Mouse (Mus musculus): ENCODE results near the gene Slitrk4. TPM values are rescaled to one million over a fixed set of nuclear protein-coding genes. Genes with fewer than 3 reads are reported as not detected.
A peak's percentile ranks its signal among the peaks of the same experiment; 100 is the strongest.

The Slitrk4 gene
- polyA plus RNA-seq (2014; fragmentation: Nextera tagmentation; extraction: Ambion mirVana): 0.44 and 1.0 TPM in 2 replicates

DNA sequence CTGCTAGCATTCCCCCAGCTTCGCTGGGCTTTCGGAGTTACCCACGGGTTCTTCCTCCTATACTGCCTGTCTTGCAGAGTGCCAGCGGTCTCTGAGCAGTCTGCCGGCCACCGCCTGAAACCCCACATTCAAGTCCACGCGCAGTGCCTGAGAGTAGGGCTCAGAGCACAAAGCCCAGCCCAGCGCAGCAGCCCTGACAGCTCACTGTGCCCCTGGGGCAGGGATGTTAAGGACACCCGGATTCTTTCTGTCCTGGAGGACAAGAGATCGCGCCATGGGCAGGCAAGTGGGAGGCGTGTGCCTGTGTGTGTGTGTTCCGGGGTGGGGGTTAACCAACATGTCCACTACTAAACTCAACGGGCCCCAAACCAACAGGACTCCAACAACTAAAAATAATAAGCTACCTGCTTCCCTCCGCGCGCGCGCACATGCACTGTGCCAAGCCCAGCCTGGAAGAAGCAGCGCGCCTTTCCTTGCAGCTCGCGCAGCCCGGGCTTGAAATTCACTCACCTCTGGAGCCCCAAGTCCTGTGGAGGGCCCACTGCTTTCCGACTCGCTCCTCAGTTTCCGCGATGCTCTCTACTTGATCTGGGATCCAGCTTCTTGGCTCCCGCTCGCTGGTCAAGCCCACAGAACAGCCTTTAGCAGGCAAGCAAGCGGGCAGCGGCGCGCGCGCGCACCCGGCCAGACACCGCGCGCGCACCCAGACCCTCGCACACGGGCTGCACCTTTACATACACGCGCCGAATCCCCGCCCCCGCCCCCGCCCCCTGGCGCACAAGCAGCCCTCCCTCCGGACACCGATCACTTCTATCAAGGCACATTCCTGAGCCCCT lies at the start of gene Slitrk4:
Gene Slitrk4, minus strand, starts transcription at position 707 of the 836 bp plus-strand sequence.
- peak; percentile 32 for DNase-seq (ENCODE audit: low spot score)
- Histone ChIP-seq H3K36me3 (ENCODE audit: control insufficient read depth, insufficient read depth, low read length) (no peaks in the 10 kb centered on the region), H3K9me3 (ENCODE audit: control insufficient read depth, low read length) (no peaks in the 10 kb centered on the region), H3K4me3 (ENCODE audit: low read depth, low read length) (peak within 1 kb of the TSS; percentile 40), H3K4me2 (peak within 1 kb of the TSS; percentile 59), H3K9ac (ENCODE audit: low read depth, low read length) (no peak within 1 kb of the TSS), H3K4me1 (replicated peaks; ENCODE audit: control insufficient read depth, insufficient read depth, low read length) (no peaks in the 10 kb centered on the region), H3K27ac (ENCODE audit: low read depth, low read length) (no peak within 1 kb of the TSS), H3K27me3 (replicated peaks; ENCODE audit: control insufficient read depth, insufficient read depth, low read length) (peaks cover 13% of the 10 kb centered on the region)
- WGBS: 7% methylated on average over 54 of the region's 54 CpGs
- ATAC-seq (replicated peaks; ENCODE audit: low FRiP score): no peak

- Histone ChIP-seq H3K4me2 (no peak overlapping the region), H3K36me3 (ENCODE audit: control insufficient read depth, insufficient read depth, low read length) (no peaks in the 10 kb centered on the region), H3K27me3 (replicated peaks; ENCODE audit: control insufficient read depth, insufficient read depth, low read length) (no peaks in the 10 kb centered on the region), H3K4me3 (ENCODE audit: low read depth, low read length) (no peak overlapping the region), H3K9ac (ENCODE audit: low read depth, low read length) (no peak overlapping the region), H3K9me3 (ENCODE audit: control insufficient read depth, low read length) (no peaks in the 10 kb centered on the region), H3K4me1 (replicated peaks; ENCODE audit: control insufficient read depth, insufficient read depth, low read length) (no peaks in the 10 kb centered on the region), H3K27ac (ENCODE audit: low read depth, low read length) (no peak overlapping the region)
- 76% methylated on average over 2 of the region's 2 CpGs for WGBS
- DNase-seq (ENCODE audit: low spot score) (no peak), ATAC-seq (replicated peaks; ENCODE audit: low FRiP score) (no peak)
Measured at GRCm38 (mm10) chrX:64319501-64319900, 42.7 kb upstream of the Slitrk4 start.

GRCm38 (mm10) chrX:64277991-64278301 lies 1.1 kb upstream of the Slitrk4 start:
- Histone ChIP-seq H3K4me2 (no peak overlapping the region), H3K27ac (ENCODE audit: low read depth, low read length) (no peak overlapping the region), H3K4me3 (ENCODE audit: low read depth, low read length) (no peak overlapping the region), H3K27me3 (replicated peaks; ENCODE audit: control insufficient read depth, insufficient read depth, low read length) (peaks cover 13% of the 10 kb centered on the region), H3K4me1 (replicated peaks; ENCODE audit: control insufficient read depth, insufficient read depth, low read length) (no peaks in the 10 kb centered on the region), H3K36me3 (ENCODE audit: control insufficient read depth, insufficient read depth, low read length) (no peaks in the 10 kb centered on the region), H3K9me3 (ENCODE audit: control insufficient read depth, low read length) (no peaks in the 10 kb centered on the region), H3K9ac (ENCODE audit: low read depth, low read length) (no peak overlapping the region)
- ATAC-seq (replicated peaks; ENCODE audit: low FRiP score): no peak
- 11% methylated on average over 6 of the region's 6 CpGs for WGBS
- no peak for DNase-seq (ENCODE audit: low spot score)

- 15% methylated on average over 13 of the region's 22 CpGs for WGBS
- DNase-seq (ENCODE audit: low spot score): no peak
- Histone ChIP-seq H3K27ac (ENCODE audit: low read depth, low read length) (no peak overlapping the region), H3K4me1 (replicated peaks; ENCODE audit: control insufficient read depth, insufficient read depth, low read length) (no peaks in the 10 kb centered on the region), H3K4me3 (ENCODE audit: low read depth, low read length) (peak overlapping the region; percentile 40; the same call in 1 of the 2 replicates), H3K4me2 (peak overlapping the region; percentile 59), H3K36me3 (ENCODE audit: control insufficient read depth, insufficient read depth, low read length) (no peaks in the 10 kb centered on the region), H3K9ac (ENCODE audit: low read depth, low read length) (no peak overlapping the region), H3K9me3 (ENCODE audit: control insufficient read depth, low read length) (no peaks in the 10 kb centered on the region), H3K27me3 (replicated peaks; ENCODE audit: control insufficient read depth, insufficient read depth, low read length) (peaks cover 13% of the 10 kb centered on the region)
- ATAC-seq (replicated peaks; ENCODE audit: low FRiP score): no peak
Measured at GRCm38 (mm10) chrX:64277126-64277990, 562 bp upstream of the Slitrk4 start.

GRCm38 (mm10) chrX:64275501-64276289 lies 1.1 kb downstream of the Slitrk4 start:
- peak overlapping the region; percentile 59 for H3K4me2 ChIP-seq
- H3K36me3 ChIP-seq (ENCODE audit: control insufficient read depth, insufficient read depth, low read length): no peaks in the 10 kb centered on the region
- peak overlapping the region; percentile 40 for H3K4me3 ChIP-seq (ENCODE audit: low read depth, low read length)
- WGBS: 3% methylated on average over 29 of the region's 41 CpGs
- H3K9me3 ChIP-seq (ENCODE audit: control insufficient read depth, low read length): no peaks in the 10 kb centered on the region
- no peaks in the 10 kb centered on the region for H3K4me1 ChIP-seq (replicated peaks; ENCODE audit: control insufficient read depth, insufficient read depth, low read length)
- no peak overlapping the region for H3K27ac ChIP-seq (ENCODE audit: low read depth, low read length)
- H3K9ac ChIP-seq (ENCODE audit: low read depth, low read length): no peak overlapping the region
- DNase-seq (ENCODE audit: low spot score) (peak; percentile 33), ATAC-seq (replicated peaks; ENCODE audit: low FRiP score) (no peak)
- peaks cover 13% of the 10 kb centered on the region for H3K27me3 ChIP-seq (replicated peaks; ENCODE audit: control insufficient read depth, insufficient read depth, low read length)

DNA sequence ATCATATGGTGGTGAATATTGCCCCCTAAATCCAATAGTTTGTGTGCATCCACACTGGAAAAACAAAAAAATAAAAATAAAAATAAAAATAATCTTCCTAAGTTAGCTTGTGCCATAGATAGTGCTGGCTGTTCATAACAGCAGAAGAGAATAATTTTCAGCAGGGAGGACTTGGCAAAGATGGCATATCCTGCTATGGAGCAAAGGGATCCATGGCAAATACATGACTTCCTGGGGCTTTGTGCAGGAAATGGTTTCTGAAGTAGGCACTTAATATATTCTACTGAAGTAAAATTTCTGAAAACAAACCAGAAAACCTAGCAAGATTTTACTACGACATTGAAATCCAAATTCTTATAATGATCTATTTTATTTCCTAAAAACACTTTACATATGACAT lies 13.3 kb downstream of the Slitrk4 start:
- WGBS: 83% methylated on average over 1 of the region's 1 CpGs
- no peak overlapping the region for H3K27ac ChIP-seq (ENCODE audit: low read depth, low read length)
- no peak for DNase-seq (ENCODE audit: low spot score)
- no peaks in the 10 kb centered on the region for H3K27me3 ChIP-seq (replicated peaks; ENCODE audit: control insufficient read depth, insufficient read depth, low read length)
- H3K9me3 ChIP-seq (ENCODE audit: control insufficient read depth, low read length): no peaks in the 10 kb centered on the region
- H3K4me3 ChIP-seq (ENCODE audit: low read depth, low read length): no peak overlapping the region
- H3K4me2 ChIP-seq: no peak overlapping the region
- no peaks in the 10 kb centered on the region for H3K4me1 ChIP-seq (replicated peaks; ENCODE audit: control insufficient read depth, insufficient read depth, low read length)
- H3K9ac ChIP-seq (ENCODE audit: low read depth, low read length): no peak overlapping the region
- ATAC-seq (replicated peaks; ENCODE audit: low FRiP score): no peak
- no peaks in the 10 kb centered on the region for H3K36me3 ChIP-seq (ENCODE audit: control insufficient read depth, insufficient read depth, low read length)

Other genes starting within 250 kb of the Slitrk4 start
- gene Gm6760, start 124.8 kb downstream of the Slitrk4 start, polyA plus RNA-seq (2014; fragmentation: Nextera tagmentation; extraction: Ambion mirVana): not detected in 2 replicates
- gene 3830417A13Rik, start 103.4 kb downstream of the Slitrk4 start, polyA plus RNA-seq (2014; fragmentation: Nextera tagmentation; extraction: Ambion mirVana): 0.10 TPM in 1 of 2 replicates, not detected in the other